Mouse (Mus musculus) thymus, adult 2 months (tissue): ENCODE data around the gene Chrm3.

Source experiments
- CTCF ChIP-seq: fragments of 200-500 bp; IDR thresholded peaks from 2 replicates; pipeline ENCODE4 v1.5.1; 2012; ENCODE audit warnings: mild to moderate bottlenecking, control low read depth, low read length, moderate library complexity, borderline replicate concordance; ENCODE audit not compliant: control insufficient read depth, poor library complexity, insufficient read depth; ENCODE audit errors: extremely low read depth
- POLR2A ChIP-seq: fragments of 200-500 bp; IDR thresholded peaks from 2 replicates; pipeline ENCODE4 v1.6.1; 2012; ENCODE audit warnings: mild to moderate bottlenecking, low read length, control low read depth, moderate library complexity; ENCODE audit not compliant: control insufficient read depth, poor library complexity, insufficient read depth; ENCODE audit errors: extremely low read depth

DNA sequence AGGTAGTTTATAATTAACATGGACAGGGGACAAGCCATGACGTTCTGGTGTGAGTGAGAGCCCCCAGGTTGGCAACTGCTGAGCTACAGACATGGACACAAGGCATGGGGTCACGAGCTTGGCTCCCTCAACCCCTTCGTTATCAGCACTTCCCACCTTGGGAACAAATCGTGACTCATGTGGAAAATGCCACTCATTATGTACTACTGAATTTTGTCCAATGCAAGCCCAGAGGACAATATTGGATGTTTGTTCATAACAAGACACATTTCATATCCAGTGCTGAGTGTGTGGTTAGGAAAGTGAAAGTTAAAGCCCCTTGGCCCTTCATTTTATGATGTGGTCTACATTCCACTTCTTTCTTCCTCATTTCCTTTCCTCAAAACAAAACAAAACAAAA, 140.2 kb downstream of the Chrm3 start:
- TF ChIP-seq POLR2A, result no peak
- no peak for TF ChIP-seq CTCF
